Comparison of ENCODE assay signal across 10 mouse cellular contexts in the genomic region with DNA sequence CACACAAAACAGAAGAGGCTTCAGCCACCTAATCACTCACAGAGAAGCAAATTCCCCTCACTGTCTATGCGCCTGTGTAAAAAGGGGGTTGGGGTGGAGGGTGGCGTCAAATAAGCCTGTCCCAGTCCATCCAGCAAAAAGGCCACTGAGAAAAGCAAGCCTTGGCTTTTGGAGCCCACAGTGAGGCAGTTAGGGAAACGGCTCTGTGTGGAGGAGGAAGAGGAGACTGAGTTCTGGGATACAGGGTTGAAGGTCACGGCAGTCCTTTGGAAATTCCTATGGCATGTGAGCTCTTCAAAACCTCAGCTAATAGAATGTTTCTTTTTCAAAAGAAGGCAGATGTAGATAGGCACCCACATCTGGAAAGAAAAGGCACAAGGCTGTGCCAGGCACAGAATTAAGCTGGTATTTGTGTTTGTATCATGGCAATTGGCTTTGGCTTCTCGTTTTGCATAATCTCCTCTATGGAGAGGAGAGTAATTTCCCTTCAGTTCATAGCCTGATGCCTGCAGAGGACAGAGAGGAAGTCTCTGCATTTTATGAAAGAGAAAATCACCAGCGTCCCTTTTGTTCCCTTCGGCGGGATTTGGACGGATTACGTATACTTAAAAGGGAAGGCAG.
DNase-seq lines count a peak whose midpoint lies in the region; ATAC-seq and TF ChIP-seq lines count a peak whose summit lies in the region.
"Had no signal": no experiment of that assay in that cellular context is flagged by ENCODE, and none has a peak within 500 bp of the region (broad histone marks: within the 10 kb centered on the region; RNA-seq: fewer than 3 reads in every experiment).

No protein-coding gene starts in this region.

- 39% methylated on average over 10 of the region's 10 CpGs for WGBS in kidney, embryonic 14.5 days
- 57% methylated on average over 10 of the region's 10 CpGs for WGBS in kidney, adult 2 months
- WGBS in forebrain, embryonic 16.5 days = 10% methylated on average over 10 of the region's 10 CpGs
- 4% methylated on average over 10 of the region's 10 CpGs for WGBS in midbrain, embryonic 11.5 days

- no peak for TF ChIP-seq CTCF in kidney, adult 2 months (conservative IDR thresholded peaks at IDR 0.05; ENCODE audit: insufficient read depth, insufficient read length, low read depth, low read length)

- no peak overlapping the region for H3K4me3 ChIP-seq in kidney, embryonic 14.5 days (ENCODE audit: low read length)
- H3K4me3 ChIP-seq in kidney, adult 2 months (ENCODE audit: insufficient read depth, low read depth, low read length) = no peak overlapping the region
- no peak overlapping the region for H3K4me3 ChIP-seq in forebrain, embryonic 16.5 days (replicated peaks; ENCODE audit: low read length)
- no peak overlapping the region for H3K4me3 ChIP-seq in midbrain, embryonic 11.5 days (ENCODE audit: low read depth, low read length)

- H3K9ac ChIP-seq in kidney, embryonic 14.5 days (ENCODE audit: low read depth, low read length) = 0 out of 2 replicates have a peak overlapping the region, but pooled peaks have one; percentile 23
- peak overlapping the region; percentile 2 for H3K9ac ChIP-seq in forebrain, embryonic 16.5 days (replicated peaks; ENCODE audit: low read depth, low read length)
- peak overlapping the region; percentile 41; the same call in 1 of the 2 replicates for H3K9ac ChIP-seq in midbrain, embryonic 11.5 days (ENCODE audit: low read length)

- no peaks in the 10 kb centered on the region for H3K9me3 ChIP-seq in kidney, embryonic 14.5 days (ENCODE audit: control insufficient read depth, low read length)
- no peaks in the 10 kb centered on the region for H3K9me3 ChIP-seq in forebrain, embryonic 16.5 days (ENCODE audit: control insufficient read depth, low read length)
- no peaks in the 10 kb centered on the region for H3K9me3 ChIP-seq in midbrain, embryonic 11.5 days (ENCODE audit: control insufficient read depth, low read length)

- TF ChIP-seq POLR2A in kidney, adult 2 months (IDR thresholded peaks at IDR 0.05; ENCODE audit: low read depth, low read length) = no peak

- H3K27me3 ChIP-seq in kidney, embryonic 14.5 days (ENCODE audit: control insufficient read depth, insufficient read depth, low read length) = no peaks in the 10 kb centered on the region
- no peaks in the 10 kb centered on the region for H3K27me3 ChIP-seq in kidney, adult 2 months (replicated peaks; ENCODE audit: control insufficient read depth, insufficient read depth, low read length)
- H3K27me3 ChIP-seq in forebrain, embryonic 16.5 days (replicated peaks; ENCODE audit: control insufficient read depth, insufficient read depth, low read length) = no peaks in the 10 kb centered on the region
- no peaks in the 10 kb centered on the region for H3K27me3 ChIP-seq in midbrain, embryonic 11.5 days (ENCODE audit: control insufficient read depth, insufficient read depth, low read length)

- H3K4me1 ChIP-seq in kidney, embryonic 14.5 days (ENCODE audit: control insufficient read depth, insufficient read depth, low read length) = peaks cover 18% of the 10 kb centered on the region
- H3K4me1 ChIP-seq in kidney, adult 2 months (ENCODE audit: control insufficient read depth, insufficient read depth, low read length) = peaks cover 3% of the 10 kb centered on the region; the same call in 1 of the 2 replicates
- peaks cover 23% of the 10 kb centered on the region for H3K4me1 ChIP-seq in forebrain, embryonic 16.5 days (replicated peaks; ENCODE audit: control insufficient read depth, insufficient read depth, low read length)
- H3K4me1 ChIP-seq in midbrain, embryonic 11.5 days (ENCODE audit: control insufficient read depth, insufficient read depth, low read length) = peaks cover 23% of the 10 kb centered on the region

- no peak for ATAC-seq in kidney, embryonic 14.5 days (ENCODE audit: low FRiP score, low TSS enrichment)
- ATAC-seq in forebrain, embryonic 16.5 days = peak; percentile 54
- peak; percentile 88 for ATAC-seq in midbrain, embryonic 11.5 days (ENCODE audit: low FRiP score)

- no peak overlapping the region for H3K4me2 ChIP-seq in kidney, embryonic 14.5 days (replicated peaks; ENCODE audit: low read depth, low read length)
- peak overlapping the region; percentile 44 for H3K4me2 ChIP-seq in forebrain, embryonic 16.5 days (ENCODE audit: low read length)
- peak overlapping the region; percentile 10 for H3K4me2 ChIP-seq in midbrain, embryonic 11.5 days

- H3K36me3 ChIP-seq in kidney, embryonic 14.5 days (ENCODE audit: control insufficient read depth, insufficient read depth, low read length) = no peaks in the 10 kb centered on the region
- H3K36me3 ChIP-seq in kidney, adult 2 months (ENCODE audit: control insufficient read depth, insufficient read depth, low read length) = no peaks in the 10 kb centered on the region
- no peaks in the 10 kb centered on the region for H3K36me3 ChIP-seq in forebrain, embryonic 16.5 days (ENCODE audit: control insufficient read depth, insufficient read depth)
- H3K36me3 ChIP-seq in midbrain, embryonic 11.5 days (ENCODE audit: control insufficient read depth, insufficient read depth, low read length) = no peaks in the 10 kb centered on the region

- H3K27ac ChIP-seq in kidney, embryonic 14.5 days (ENCODE audit: low read depth, low read length) = peak overlapping the region; percentile 78; the same call in 1 of the 2 replicates
- H3K27ac ChIP-seq in kidney, adult 2 months (ENCODE audit: insufficient read depth, low read depth, low read length) = no peak overlapping the region
- peak overlapping the region; percentile 70 for H3K27ac ChIP-seq in forebrain, embryonic 16.5 days (ENCODE audit: low read length)
- H3K27ac ChIP-seq in midbrain, embryonic 11.5 days (ENCODE audit: low read depth, low read length) = peak overlapping the region; percentile 89
- H3K27ac ChIP-seq: kidney, postnatal 0 days; macrophage had no signal

- DNase-seq in kidney, adult 2 months = no peak
- DNase-seq in embryo, embryonic 10.5 days (ENCODE audit: low spot score) = peak; percentile 67
- peak; percentile 95 for DNase-seq in midbrain, embryonic 11.5 days (ENCODE audit: low spot score, missing footprints)
- no peak for DNase-seq in spleen, postnatal 10 days (ENCODE audit: low spot score in 2 of 2)
- no peak for DNase-seq in testis, postnatal 10 days (ENCODE audit: low spot score)
- DNase-seq in thymus, postnatal 10 days (ENCODE audit: low spot score in 2 of 2) = no peak

Comparison
In these comparisons a context has a peak if more than half of its experiments do, and no peak if none do; other contexts are left out.
1. DNase-seq: peak in embryo, embryonic 10.5 days (single experiment) and midbrain, embryonic 11.5 days (single experiment); none in kidney, adult 2 months (single experiment), spleen, postnatal 10 days (0 of 2), testis, postnatal 10 days (single experiment) and thymus, postnatal 10 days (0 of 2).
2. Peak in every context shown above with its lines, with median percentiles within 50 percentile points of each other: H3K9ac ChIP-seq.